Mouse (Mus musculus): ENCODE measurements around the gene Ercc6l2.

GRCm38 (mm10) chr13:63766065-63766464, 49.0 kb upstream of the Ercc6l2 start:
- TF ChIP-seq POLR2A (IDR thresholded peaks at IDR 0.05; ENCODE audit: low read depth, low read length) (no peak), CTCF (conservative IDR thresholded peaks at IDR 0.05; ENCODE audit: insufficient read depth, insufficient read length, low read depth, low read length) (no peak)

All from kidney, adult 2 months (tissue).